Mouse (Mus musculus) stomach, embryonic 15.5 days (tissue): ENCODE data around the gene Ttll4. TPM values are rescaled to one million over a fixed set of nuclear protein-coding genes. Genes with fewer than 3 reads are reported as not detected.

Source experiments
- polyA plus RNA-seq: library from polyadenylated mRNA; unstranded; fragments of >200 nt; fragmentation: Nextera tagmentation; extraction: Ambion mirVana; gene quantifications from 2 replicates; pipeline ENCODE4 v1.2.1, GENCODE M21; 2015

Gene Ttll4
- polyA plus RNA-seq, 1 experiment from 2014 or later: 9.1 TPM

Other genes with a start within 250 kb of the Ttll4 start
- 51.1 and 57.6 TPM in 2 replicates for gene Cnot9, start 155.7 kb upstream of the Ttll4 start, polyA plus RNA-seq
- 0.69 and 1.1 TPM in 2 replicates for gene Plcd4, start 118.9 kb upstream of the Ttll4 start, polyA plus RNA-seq
- gene Usp37, start 117.5 kb upstream of the Ttll4 start, polyA plus RNA-seq: 24.1 and 26.6 TPM in 2 replicates
- 5.8 and 5.9 TPM in 2 replicates for gene Zfp142, start 73.5 kb upstream of the Ttll4 start, polyA plus RNA-seq
- 16.5 and 17.1 TPM in 2 replicates for gene Bcs1l, start 73.5 kb upstream of the Ttll4 start, polyA plus RNA-seq
- 31.4 and 31.8 TPM in 2 replicates for gene Rnf25, start 60.3 kb upstream of the Ttll4 start, polyA plus RNA-seq
- gene Stk36, start 60.3 kb upstream of the Ttll4 start, polyA plus RNA-seq: 3.3 and 5.9 TPM in 2 replicates
- 6.1 and 7.9 TPM in 2 replicates for gene Cyp27a1, start 51.8 kb downstream of the Ttll4 start, polyA plus RNA-seq
- gene Prkag3, start 87.5 kb downstream of the Ttll4 start, polyA plus RNA-seq: 0.28 and 0.36 TPM in 2 replicates
- gene Wnt6, start 110.1 kb downstream of the Ttll4 start, polyA plus RNA-seq: 1.4 and 1.8 TPM in 2 replicates
- gene Wnt10a, start 129.8 kb downstream of the Ttll4 start, polyA plus RNA-seq: 2.6 and 3.5 TPM in 2 replicates
- 0.18 TPM in 2 replicates for gene Cdk5r2, start 193.2 kb downstream of the Ttll4 start, polyA plus RNA-seq
- gene Fev, start 223.7 kb downstream of the Ttll4 start, polyA plus RNA-seq: 1.6 TPM in 2 replicates
- 2.2 and 3.9 TPM in 2 replicates for gene Cryba2, start 231.4 kb downstream of the Ttll4 start, polyA plus RNA-seq